Mouse (Mus musculus): Measurements from ENCODE around the gene Cttn. TPM values are rescaled to one million over a fixed set of nuclear protein-coding genes. Genes with fewer than 3 reads are reported as not detected.

Gene Cttn
- polyA plus RNA-seq, 1 experiment from 2014 or later, result 144 TPM

DNA sequence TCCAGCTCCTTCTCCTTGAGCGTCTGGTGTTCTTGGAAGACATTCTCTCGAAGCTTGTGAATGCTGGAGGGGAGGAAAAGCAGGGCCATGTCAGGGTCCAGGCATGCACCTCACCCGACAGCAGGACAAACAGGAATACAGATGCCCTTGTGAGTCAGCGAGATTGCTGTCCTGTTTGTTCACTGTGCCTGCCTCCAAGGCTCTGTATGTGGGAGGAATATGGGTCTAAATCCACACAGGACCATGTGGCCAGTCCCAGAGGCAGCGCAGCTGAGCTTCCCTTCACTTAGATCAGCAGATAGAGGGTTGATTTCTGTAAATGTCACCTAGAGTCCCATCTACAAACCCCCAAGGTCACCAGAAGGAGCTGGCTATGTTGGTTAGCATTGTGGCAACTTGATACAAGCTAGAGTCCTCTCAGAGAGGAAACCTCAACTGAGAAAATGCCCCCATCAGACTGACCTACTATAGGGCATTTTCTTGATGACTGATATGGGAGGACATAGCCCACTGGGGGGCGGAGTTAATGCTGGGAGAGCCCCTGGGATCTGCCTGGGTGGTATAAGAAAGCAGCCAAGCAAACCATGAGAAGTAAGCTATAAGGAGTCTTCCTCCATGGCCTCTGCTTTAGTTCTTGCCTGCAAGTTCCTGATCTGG, 9.4 kb downstream of the Cttn start:
- H3K9ac ChIP-seq (replicated peaks; ENCODE audit: low read depth, low read length), result no peak overlapping the region
- no peak overlapping the region for H3K27ac ChIP-seq (ENCODE audit: low read depth, low read length)
- peaks cover 81% of the 10 kb centered on the region for H3K36me3 ChIP-seq (ENCODE audit: control insufficient read depth, insufficient read depth, low read length)
- H3K27me3 ChIP-seq (ENCODE audit: control insufficient read depth, insufficient read depth, low read length), result no peaks in the 10 kb centered on the region
- H3K4me1 ChIP-seq (ENCODE audit: control insufficient read depth, insufficient read depth, low read length), result no peaks in the 10 kb centered on the region
- no peak overlapping the region for H3K4me3 ChIP-seq (ENCODE audit: low read depth, low read length)
- no peaks in the 10 kb centered on the region for H3K9me3 ChIP-seq (ENCODE audit: control insufficient read depth, low read length)
- WGBS, result 96% methylated on average over 6 of the region's 6 CpGs
- H3K4me2 ChIP-seq (ENCODE audit: low read depth, low read length), result no peak overlapping the region
- ATAC-seq (ENCODE audit: low read depth), result no peak

- WGBS, result 96% methylated on average over 1 of the region's 1 CpGs
- H3K4me3 ChIP-seq (ENCODE audit: low read depth, low read length), result no peak overlapping the region
Observed at GRCm38 (mm10) chr7:144458881-144459280, 11.9 kb downstream of the Cttn start.

GRCm38 (mm10) chr7:144450661-144451060, 20.1 kb downstream of the Cttn start:
- WGBS, result 98% methylated on average over 9 of the region's 9 CpGs
- peaks cover 64% of the 10 kb centered on the region for H3K36me3 ChIP-seq (ENCODE audit: control insufficient read depth, insufficient read depth, low read length)
- no peaks in the 10 kb centered on the region for H3K9me3 ChIP-seq (ENCODE audit: control insufficient read depth, low read length)
- ATAC-seq (ENCODE audit: low read depth), result no peak
- H3K27ac ChIP-seq (ENCODE audit: low read depth, low read length), result no peak overlapping the region
- H3K4me2 ChIP-seq (ENCODE audit: low read depth, low read length), result no peak overlapping the region
- H3K9ac ChIP-seq (replicated peaks; ENCODE audit: low read depth, low read length), result no peak overlapping the region
- H3K4me3 ChIP-seq (ENCODE audit: low read depth, low read length), result no peak overlapping the region
- H3K27me3 ChIP-seq (ENCODE audit: control insufficient read depth, insufficient read depth, low read length), result no peaks in the 10 kb centered on the region
- no peaks in the 10 kb centered on the region for H3K4me1 ChIP-seq (ENCODE audit: control insufficient read depth, insufficient read depth, low read length)

More at GRCm38 (mm10) chr7:144458881-144459280, 11.9 kb downstream of the Cttn start:
- Histone ChIP-seq H3K9ac (replicated peaks; ENCODE audit: low read depth, low read length) (no peak overlapping the region), H3K27ac (ENCODE audit: low read depth, low read length) (no peak overlapping the region), H3K27me3 (ENCODE audit: control insufficient read depth, insufficient read depth, low read length) (no peaks in the 10 kb centered on the region), H3K9me3 (ENCODE audit: control insufficient read depth, low read length) (no peaks in the 10 kb centered on the region), H3K4me2 (ENCODE audit: low read depth, low read length) (no peak overlapping the region), H3K4me1 (ENCODE audit: control insufficient read depth, insufficient read depth, low read length) (no peaks in the 10 kb centered on the region), H3K36me3 (ENCODE audit: control insufficient read depth, insufficient read depth, low read length) (peaks cover 92% of the 10 kb centered on the region)
- no peak for ATAC-seq (ENCODE audit: low read depth)

GRCm38 (mm10) chr7:144449637-144450570, 20.9 kb downstream of the Cttn start:
- H3K4me3 ChIP-seq (ENCODE audit: low read depth, low read length), result no peak overlapping the region
- no peaks in the 10 kb centered on the region for H3K27me3 ChIP-seq (ENCODE audit: control insufficient read depth, insufficient read depth, low read length)
- H3K36me3 ChIP-seq (ENCODE audit: control insufficient read depth, insufficient read depth, low read length), result peaks cover 64% of the 10 kb centered on the region
- 72% methylated on average over 13 of the region's 13 CpGs for WGBS
- no peaks in the 10 kb centered on the region for H3K4me1 ChIP-seq (ENCODE audit: control insufficient read depth, insufficient read depth, low read length)
- H3K27ac ChIP-seq (ENCODE audit: low read depth, low read length), result no peak overlapping the region
- H3K9ac ChIP-seq (replicated peaks; ENCODE audit: low read depth, low read length), result no peak overlapping the region
- peak; percentile 86; the same call in 1 of the 2 replicates for ATAC-seq (ENCODE audit: low read depth)
- H3K4me2 ChIP-seq (ENCODE audit: low read depth, low read length), result no peak overlapping the region
- H3K9me3 ChIP-seq (ENCODE audit: control insufficient read depth, low read length), result no peaks in the 10 kb centered on the region

- Histone ChIP-seq H3K27ac (ENCODE audit: low read depth, low read length) (no peak overlapping the region), H3K4me2 (ENCODE audit: low read depth, low read length) (no peak overlapping the region), H3K4me3 (ENCODE audit: low read depth, low read length) (no peak overlapping the region), H3K9ac (replicated peaks; ENCODE audit: low read depth, low read length) (no peak overlapping the region), H3K36me3 (ENCODE audit: control insufficient read depth, insufficient read depth, low read length) (peaks cover 58% of the 10 kb centered on the region), H3K9me3 (ENCODE audit: control insufficient read depth, low read length) (no peaks in the 10 kb centered on the region), H3K4me1 (ENCODE audit: control insufficient read depth, insufficient read depth, low read length) (no peaks in the 10 kb centered on the region), H3K27me3 (ENCODE audit: control insufficient read depth, insufficient read depth, low read length) (no peaks in the 10 kb centered on the region)
- ATAC-seq (ENCODE audit: low read depth), result no peak
- WGBS, result 96% methylated on average over 1 of the region's 1 CpGs
Observed at GRCm38 (mm10) chr7:144448186-144448585, 22.6 kb downstream of the Cttn start.

GRCm38 (mm10) chr7:144447146-144447545, 23.7 kb downstream of the Cttn start:
- Histone ChIP-seq H3K4me1 (ENCODE audit: control insufficient read depth, insufficient read depth, low read length) (no peaks in the 10 kb centered on the region), H3K27ac (ENCODE audit: low read depth, low read length) (no peak overlapping the region), H3K4me2 (ENCODE audit: low read depth, low read length) (no peak overlapping the region), H3K4me3 (ENCODE audit: low read depth, low read length) (no peak overlapping the region), H3K36me3 (ENCODE audit: control insufficient read depth, insufficient read depth, low read length) (peaks cover 52% of the 10 kb centered on the region), H3K9me3 (ENCODE audit: control insufficient read depth, low read length) (no peaks in the 10 kb centered on the region), H3K27me3 (ENCODE audit: control insufficient read depth, insufficient read depth, low read length) (no peaks in the 10 kb centered on the region), H3K9ac (replicated peaks; ENCODE audit: low read depth, low read length) (no peak overlapping the region)
- 86% methylated on average over 3 of the region's 3 CpGs for WGBS
- no peak for ATAC-seq (ENCODE audit: low read depth)

GRCm38 (mm10) chr7:144444788-144445187, 26.0 kb downstream of the Cttn start:
- Histone ChIP-seq H3K36me3 (ENCODE audit: control insufficient read depth, insufficient read depth, low read length) (peaks cover 58% of the 10 kb centered on the region), H3K27me3 (ENCODE audit: control insufficient read depth, insufficient read depth, low read length) (no peaks in the 10 kb centered on the region), H3K4me1 (ENCODE audit: control insufficient read depth, insufficient read depth, low read length) (no peaks in the 10 kb centered on the region), H3K4me3 (ENCODE audit: low read depth, low read length) (no peak overlapping the region), H3K9ac (replicated peaks; ENCODE audit: low read depth, low read length) (no peak overlapping the region), H3K9me3 (ENCODE audit: control insufficient read depth, low read length) (no peaks in the 10 kb centered on the region), H3K27ac (ENCODE audit: low read depth, low read length) (no peak overlapping the region), H3K4me2 (ENCODE audit: low read depth, low read length) (no peak overlapping the region)
- no peak for ATAC-seq (ENCODE audit: low read depth)
- 85% methylated on average over 7 of the region's 7 CpGs for WGBS

DNA sequence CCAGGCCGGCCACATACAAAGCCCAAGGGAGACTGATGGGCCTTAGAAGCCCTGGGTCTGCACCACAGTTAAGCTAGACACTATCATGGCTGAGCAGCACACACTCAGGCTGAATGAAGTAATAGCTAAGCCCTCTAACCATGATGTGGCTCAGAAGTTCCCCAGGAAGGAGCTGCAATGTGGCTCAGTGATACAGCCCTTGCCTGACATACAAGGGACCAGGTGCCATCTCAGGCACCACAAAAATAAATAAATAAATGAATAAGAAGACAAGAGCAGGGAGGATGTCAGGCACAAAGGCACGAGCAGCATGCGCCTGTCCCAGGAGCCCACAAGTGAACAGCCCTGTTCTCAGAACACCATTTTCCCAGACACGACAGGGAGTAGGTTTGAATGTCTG, 28.8 kb downstream of the Cttn start:
- no peak overlapping the region for H3K4me3 ChIP-seq (ENCODE audit: low read depth, low read length)
- no peak for ATAC-seq (ENCODE audit: low read depth)
- 93% methylated on average over 4 of the region's 4 CpGs for WGBS
- H3K27me3 ChIP-seq (ENCODE audit: control insufficient read depth, insufficient read depth, low read length), result no peaks in the 10 kb centered on the region
- H3K27ac ChIP-seq (ENCODE audit: low read depth, low read length), result no peak overlapping the region
- no peak overlapping the region for H3K9ac ChIP-seq (replicated peaks; ENCODE audit: low read depth, low read length)
- H3K36me3 ChIP-seq (ENCODE audit: control insufficient read depth, insufficient read depth, low read length), result peaks cover 72% of the 10 kb centered on the region
- H3K4me1 ChIP-seq (ENCODE audit: control insufficient read depth, insufficient read depth, low read length), result no peaks in the 10 kb centered on the region
- H3K9me3 ChIP-seq (ENCODE audit: control insufficient read depth, low read length), result no peaks in the 10 kb centered on the region
- no peak overlapping the region for H3K4me2 ChIP-seq (ENCODE audit: low read depth, low read length)

DNA sequence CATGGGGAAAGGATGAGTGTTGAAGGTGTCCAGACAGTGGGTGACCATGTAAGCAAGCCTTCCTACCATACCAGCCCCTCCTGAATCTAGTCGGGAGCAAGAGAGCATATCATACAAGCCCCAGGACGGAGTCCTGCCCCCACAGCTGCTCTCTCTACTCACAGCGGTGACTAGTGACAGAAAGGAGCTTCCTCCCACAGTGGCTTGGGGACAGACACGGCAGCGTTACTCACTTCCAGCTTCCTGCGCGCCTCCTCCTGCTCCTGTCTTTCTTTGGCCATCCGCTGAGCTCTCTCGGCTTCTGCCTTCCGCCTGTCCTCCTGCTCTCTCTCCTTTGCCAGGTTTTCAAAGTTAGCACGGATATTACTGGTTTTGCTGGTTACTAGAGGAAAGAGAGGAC, 29.3 kb downstream of the Cttn start:
- no peak overlapping the region for H3K4me2 ChIP-seq (ENCODE audit: low read depth, low read length)
- no peak overlapping the region for H3K27ac ChIP-seq (ENCODE audit: low read depth, low read length)
- 95% methylated on average over 11 of the region's 11 CpGs for WGBS
- peaks cover 70% of the 10 kb centered on the region for H3K36me3 ChIP-seq (ENCODE audit: control insufficient read depth, insufficient read depth, low read length)
- no peaks in the 10 kb centered on the region for H3K4me1 ChIP-seq (ENCODE audit: control insufficient read depth, insufficient read depth, low read length)
- no peak for ATAC-seq (ENCODE audit: low read depth)
- no peak overlapping the region for H3K9ac ChIP-seq (replicated peaks; ENCODE audit: low read depth, low read length)
- H3K9me3 ChIP-seq (ENCODE audit: control insufficient read depth, low read length), result no peaks in the 10 kb centered on the region
- no peaks in the 10 kb centered on the region for H3K27me3 ChIP-seq (ENCODE audit: control insufficient read depth, insufficient read depth, low read length)
- no peak overlapping the region for H3K4me3 ChIP-seq (ENCODE audit: low read depth, low read length)
